Mouse (Mus musculus) stomach, postnatal 0 days (tissue): ENCODE measurements around the gene Ugt1a10. TPM values are rescaled to one million over a fixed set of nuclear protein-coding genes. Genes with fewer than 3 reads are reported as not detected.

Experiments used
- ATAC-seq: fragments of 200-750 bp; cut with Nextera tagmentation; 2 replicates; pipeline ENCODE4 v1.8.0; 2017; ENCODE audit not compliant: low FRiP score, low TSS enrichment
- DNase-seq: peaks from one replicate; pipeline ENCODE4 v3.0.0-alpha.2; 2016; ENCODE audit warnings: low spot score
- H3K27ac ChIP-seq: fragments of 300-500 bp; sonication (generic); replicated peaks from 2 replicates; pipeline ENCODE4 v1.5.1; 2014; ENCODE audit warnings: mild to moderate bottlenecking, control low read depth
- H3K27me3 ChIP-seq: fragments of 300-500 bp; sonication (generic); 2 replicates; pipeline ENCODE4 v1.6.1; 2014; ENCODE audit warnings: low read length; ENCODE audit not compliant: control insufficient read depth, insufficient read depth
- H3K36me3 ChIP-seq: fragments of 300-500 bp; sonication (generic); 2 replicates; pipeline ENCODE4 v1.6.1; 2014; ENCODE audit warnings: low read length, mixed read lengths; ENCODE audit not compliant: control insufficient read depth, insufficient read depth
- H3K4me1 ChIP-seq: fragments of 300-500 bp; sonication (generic); replicated peaks from 2 replicates; pipeline ENCODE4 v1.6.1; 2014; ENCODE audit warnings: antibody characterized with exemption; ENCODE audit not compliant: control insufficient read depth, insufficient read depth
- H3K4me2 ChIP-seq: fragments of 300-500 bp; sonication (generic); replicated peaks from 2 replicates; pipeline ENCODE4 v1.6.1; 2014; ENCODE audit warnings: low read depth, mild to moderate bottlenecking, control low read depth, moderate library complexity
- H3K4me3 ChIP-seq: fragments of 300-500 bp; sonication (generic); 2 replicates; pipeline ENCODE4 v1.5.1; 2014; ENCODE audit warnings: low read depth, low read length, control low read depth
- H3K9ac ChIP-seq: fragments of 300-500 bp; sonication (generic); 2 replicates; pipeline ENCODE4 v1.6.1; 2014; ENCODE audit warnings: mild to moderate bottlenecking, low read length, control low read depth, mixed read lengths
- H3K9me3 ChIP-seq: fragments of 300-500 bp; sonication (generic); 2 replicates; pipeline ENCODE4 v1.6.1; 2016; ENCODE audit warnings: low read length; ENCODE audit not compliant: control insufficient read depth
- CTCF ChIP-seq: IDR thresholded peaks from 2 replicates; pipeline ENCODE4 v1.5.1; 2016; ENCODE audit warnings: antibody characterized with exemption, low read depth, mild to moderate bottlenecking, moderate library complexity
- EP300 ChIP-seq: optimal IDR thresholded peaks from 2 replicates; pipeline ENCODE3; 2016; ENCODE audit warnings: antibody characterized with exemption
- WGBS: fragments of 180-500 bp; shearing (Covaris S2); extraction: QIAGEN DNeasy Blood & Tissue Kit; methylation state at CpG from one replicate; pipeline ENCODE4 v1.1.7; 2014; 5-methylcytosine and 5-hydroxymethylcytosine counted together
- microRNA-seq: library from miRNA; unstranded; fragments of <30 nt; microRNA quantifications from one replicate; pipeline ENCODE4, GENCODE M21; 2016
- polyA plus RNA-seq: library from polyadenylated mRNA; unstranded; fragments of >200 nt; fragmentation: Nextera tagmentation; extraction: Ambion mirVana; gene quantifications from 2 replicates; pipeline ENCODE4 v1.2.1, GENCODE M21; 2015

The Ugt1a10 gene
- polyA plus RNA-seq, 1 experiment from 2014 or later = not detected

DNA sequence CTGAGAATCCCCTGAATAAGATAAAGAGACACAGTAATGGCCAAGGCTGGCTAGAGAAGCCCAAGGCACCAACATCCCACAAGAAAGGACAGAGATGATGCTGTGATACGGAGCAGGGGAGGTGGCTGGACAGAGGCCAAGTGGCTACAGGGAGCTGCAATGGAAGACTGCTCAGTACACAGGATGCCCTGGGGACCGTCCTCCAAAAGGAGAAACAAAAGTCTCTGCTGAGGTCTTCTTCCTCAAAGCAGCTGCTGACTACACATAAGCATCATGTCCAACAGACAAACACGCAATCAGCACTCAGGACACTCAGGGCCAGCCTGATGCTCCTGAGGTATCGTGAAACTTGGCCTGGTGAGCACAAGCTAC lies 209.7 kb downstream of the Ugt1a10 start:
- H3K4me2 ChIP-seq = no peak overlapping the region
- no peaks in the 10 kb centered on the region for H3K27me3 ChIP-seq
- peaks cover 15% of the 10 kb centered on the region for H3K4me1 ChIP-seq
- TF ChIP-seq CTCF (no peak), EP300 (no peak)
- H3K36me3 ChIP-seq = peaks cover 98% of the 10 kb centered on the region
- no peaks in the 10 kb centered on the region for H3K9me3 ChIP-seq
- no peak overlapping the region for H3K4me3 ChIP-seq
- H3K27ac ChIP-seq = no peak overlapping the region
- H3K9ac ChIP-seq = peak overlapping the region; percentile 5; the same call in 1 of the 2 replicates
- DNase-seq = no peak
- no peak for ATAC-seq
- WGBS = 76% methylated on average over 4 of the region's 4 CpGs

GRCm38 (mm10) chr1:88266123-88266522 lies 210.9 kb downstream of the Ugt1a10 start:
- Histone ChIP-seq H3K4me2 (no peak overlapping the region), H3K4me3 (no peak overlapping the region), H3K4me1 (peaks cover 10% of the 10 kb centered on the region), H3K9ac (no peak overlapping the region), H3K27me3 (no peaks in the 10 kb centered on the region), H3K36me3 (peaks cover 89% of the 10 kb centered on the region), H3K27ac (no peak overlapping the region), H3K9me3 (no peaks in the 10 kb centered on the region)
- TF ChIP-seq EP300 = no peak
- TF ChIP-seq CTCF = no peak
- ATAC-seq = no peak
- WGBS = 90% methylated on average over 13 of the region's 13 CpGs
- DNase-seq = no peak

DNA sequence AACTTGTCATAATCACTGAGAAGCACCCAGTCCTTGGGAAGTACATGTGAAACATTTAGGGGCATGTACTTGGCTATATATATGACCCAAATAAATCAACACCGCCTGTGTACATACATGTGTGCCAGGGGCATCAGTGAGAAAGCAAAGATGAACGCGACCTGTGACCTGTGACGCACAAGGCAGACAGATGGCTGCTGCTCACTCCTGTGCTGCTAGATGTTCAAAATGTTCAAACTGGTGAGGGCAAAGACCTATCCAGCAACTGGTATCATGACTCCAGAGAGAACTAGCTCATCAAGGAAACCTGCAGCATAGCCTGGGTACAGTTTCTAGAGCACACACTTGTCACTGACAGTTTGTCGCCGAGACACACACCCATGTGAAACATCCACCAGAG lies 212.3 kb downstream of the Ugt1a10 start:
- H3K27me3 ChIP-seq = no peaks in the 10 kb centered on the region
- H3K4me3 ChIP-seq = no peak overlapping the region
- H3K36me3 ChIP-seq = peaks cover 85% of the 10 kb centered on the region
- no peak overlapping the region for H3K27ac ChIP-seq
- H3K9ac ChIP-seq = 0 out of 2 replicates have a peak overlapping the region, but pooled peaks have one; percentile 2
- TF ChIP-seq CTCF = no peak
- TF ChIP-seq EP300 = no peak
- WGBS = 89% methylated on average over 6 of the region's 6 CpGs
- no peaks in the 10 kb centered on the region for H3K9me3 ChIP-seq
- no peaks in the 10 kb centered on the region for H3K4me1 ChIP-seq
- H3K4me2 ChIP-seq = no peak overlapping the region
- ATAC-seq (peak; percentile 4), DNase-seq (no peak)

DNA sequence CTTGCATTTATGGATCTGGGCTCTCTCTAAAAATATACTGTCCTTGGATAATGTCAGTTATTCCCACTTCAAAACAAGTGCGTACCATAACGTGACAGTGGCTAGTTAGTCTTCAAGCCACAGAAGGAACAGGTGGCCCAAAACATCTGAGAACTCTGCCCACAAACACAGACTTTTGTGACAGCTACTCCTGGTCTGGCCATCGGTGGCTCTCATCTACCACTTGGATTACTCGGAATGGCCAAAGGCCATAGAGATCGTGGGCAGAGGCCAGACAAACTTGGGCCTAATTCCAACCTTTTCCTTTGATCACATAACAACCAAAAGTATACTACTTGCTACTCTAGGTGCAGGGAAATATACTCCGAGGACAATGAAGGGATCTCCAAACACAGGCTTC lies 212.9 kb downstream of the Ugt1a10 start:
- H3K4me1 ChIP-seq = no peaks in the 10 kb centered on the region
- H3K4me3 ChIP-seq = no peak overlapping the region
- H3K27ac ChIP-seq = no peak overlapping the region
- H3K27me3 ChIP-seq = no peaks in the 10 kb centered on the region
- 86% methylated on average over 6 of the region's 6 CpGs for WGBS
- no peak overlapping the region for H3K9ac ChIP-seq
- ATAC-seq (no peak; the same call in 1 of the 2 replicates), DNase-seq (no peak)
- no peaks in the 10 kb centered on the region for H3K9me3 ChIP-seq
- TF ChIP-seq EP300 (no peak), CTCF (no peak)
- H3K36me3 ChIP-seq = peaks cover 84% of the 10 kb centered on the region
- H3K4me2 ChIP-seq = no peak overlapping the region

Small RNA genes within 50 kb of the gene (microRNA-seq; reads per million reads assigned to microRNA genes)
- not detected for gene Gm25198

Other genes starting within 250 kb of the Ugt1a10 start
- gene Dgkd, start 202.1 kb upstream of the Ugt1a10 start, polyA plus RNA-seq = 8.7 and 9.5 TPM in 2 replicates
- 10.4 and 10.7 TPM in 2 replicates for gene Usp40, start 46.8 kb upstream of the Ugt1a10 start, polyA plus RNA-seq
- 0.65 and 1.4 TPM in 2 replicates for gene Ugt1a9, start 15.4 kb downstream of the Ugt1a10 start, polyA plus RNA-seq
- gene Ugt1a8, start 32.4 kb downstream of the Ugt1a10 start, polyA plus RNA-seq = not detected in 2 replicates
- gene Ugt1a7c, start 39.7 kb downstream of the Ugt1a10 start, polyA plus RNA-seq = 33.9 and 40.4 TPM in 2 replicates
- gene Ugt1a6b, start 47.9 kb downstream of the Ugt1a10 start, polyA plus RNA-seq = 5.2 and 6.7 TPM in 2 replicates
- 56.5 and 65.8 TPM in 2 replicates for gene Ugt1a6a, start 79.4 kb downstream of the Ugt1a10 start, polyA plus RNA-seq
- gene Ugt1a5, start 110.6 kb downstream of the Ugt1a10 start, polyA plus RNA-seq = not detected in 2 replicates
- gene Ugt1a2, start 145.2 kb downstream of the Ugt1a10 start, polyA plus RNA-seq = 0.12 TPM in 1 of 2 replicates, not detected in the other
- gene Dnajb3, start 150.4 kb downstream of the Ugt1a10 start, polyA plus RNA-seq = 7.2 and 8.2 TPM in 2 replicates
- gene Ugt1a1, start 156.6 kb downstream of the Ugt1a10 start, polyA plus RNA-seq = 23.6 and 24.8 TPM in 2 replicates
- 0.54 and 0.84 TPM in 2 replicates for gene Mroh2a, start 171.6 kb downstream of the Ugt1a10 start, polyA plus RNA-seq
- gene Hjurp, start 222.2 kb downstream of the Ugt1a10 start, polyA plus RNA-seq = 30.0 and 34.1 TPM in 2 replicates
- gene Trpm8, start 222.3 kb downstream of the Ugt1a10 start, polyA plus RNA-seq = 0.02 and 0.06 TPM in 2 replicates